Mouse (Mus musculus) skeletal muscle tissue, adult 2 months (tissue): ENCODE measurements at regions not wholly inside any gene's neighbourhood (a gene's known extent, or its start where the extent isn't known, plus 50 kb on each side); places are given as distances from the start of the nearest gene placed in this dataset.

Experiments used
- DNase-seq: peaks from one replicate; pipeline ENCODE4 v3.0.0-alpha.2; 2012; ENCODE audit warnings: low read depth, low spot score

- DNase-seq = peak; percentile 63
These were observed 189.7 kb upstream of the 1810046K07Rik start for GRCm38 (mm10) chr9:51518376-51518775.

- peak; percentile 61 for DNase-seq
These were observed 194.8 kb upstream of the 1810046K07Rik start for GRCm38 (mm10) chr9:51523471-51523870.

- peak; percentile 34 for DNase-seq
These were observed 197.2 kb upstream of the 1810046K07Rik start for GRCm38 (mm10) chr9:51525906-51526305.

- DNase-seq = no peak
These were observed 210.2 kb upstream of the 1810046K07Rik start for GRCm38 (mm10) chr9:51538894-51539293.

GRCm38 (mm10) chr9:51541940-51542339 lies 213.2 kb upstream of the 1810046K07Rik start:
- no peak for DNase-seq

GRCm38 (mm10) chr9:51572040-51572439 lies 193.1 kb upstream of the Arhgap20 start:
- DNase-seq = peak; percentile 53

GRCm38 (mm10) chr9:51581601-51582000 lies 183.5 kb upstream of the Arhgap20 start:
- no peak for DNase-seq

GRCm38 (mm10) chr9:51593707-51594106 lies 171.4 kb upstream of the Arhgap20 start:
- no peak for DNase-seq

GRCm38 (mm10) chr9:51598706-51599105 lies 166.4 kb upstream of the Arhgap20 start:
- peak; percentile 29 for DNase-seq

GRCm38 (mm10) chr9:51608158-51608557 lies 157.0 kb upstream of the Arhgap20 start:
- DNase-seq = no peak

- DNase-seq = no peak
These were observed 156.3 kb upstream of the Arhgap20 start for GRCm38 (mm10) chr9:51608697-51609456.

GRCm38 (mm10) chr9:51626156-51626555 lies 139.0 kb upstream of the Arhgap20 start:
- no peak for DNase-seq

- DNase-seq = no peak
These were observed 129.0 kb upstream of the Arhgap20 start for GRCm38 (mm10) chr9:51636097-51636496.

- no peak for DNase-seq
These were observed 128.5 kb upstream of the Arhgap20 start for GRCm38 (mm10) chr9:51636559-51637127.

GRCm38 (mm10) chr9:51637131-51637920 lies 127.8 kb upstream of the Arhgap20 start:
- DNase-seq = no peak

- no peak for DNase-seq
These were observed 123.4 kb upstream of the Arhgap20 start for GRCm38 (mm10) chr9:51641706-51642105.

GRCm38 (mm10) chr9:51645426-51645825 lies 119.7 kb upstream of the Arhgap20 start:
- DNase-seq = no peak

GRCm38 (mm10) chr9:51653376-51654292 lies 111.5 kb upstream of the Arhgap20 start:
- no peak for DNase-seq

GRCm38 (mm10) chr9:51654645-51655044 lies 110.5 kb upstream of the Arhgap20 start:
- DNase-seq = no peak

- no peak for DNase-seq
These were observed 107.3 kb upstream of the Arhgap20 start for GRCm38 (mm10) chr9:51657796-51658195.
